Mouse (Mus musculus) embryonic stem cell, embryonic (primary cell): ENCODE measurements around the gene Coa3.

Source experiments
- CTCF ChIA-PET, 4 experiments: fragments of 300-600 bp in 2 of 4; fragments of 350-600 bp in 2 of 4; sonication (Branson Sonifier 250); formaldehyde crosslinking; loops; one replicate each; lab custom pipeline; 2022; ENCODE audit warnings: inconsistent platforms in 2 of 4; lab: Charles Lee
- POLR2A ChIA-PET, 4 experiments: fragments of 300-600 bp in 2 of 4; fragments of 350-600 bp in 2 of 4; sonication (Branson Sonifier 250); formaldehyde crosslinking; loops; one replicate each; lab custom pipeline; 2022; ENCODE audit warnings: antibody characterized with exemption in 4 of 4, inconsistent platforms in 1 of 4; lab: Charles Lee

Gene Coa3

DNA sequence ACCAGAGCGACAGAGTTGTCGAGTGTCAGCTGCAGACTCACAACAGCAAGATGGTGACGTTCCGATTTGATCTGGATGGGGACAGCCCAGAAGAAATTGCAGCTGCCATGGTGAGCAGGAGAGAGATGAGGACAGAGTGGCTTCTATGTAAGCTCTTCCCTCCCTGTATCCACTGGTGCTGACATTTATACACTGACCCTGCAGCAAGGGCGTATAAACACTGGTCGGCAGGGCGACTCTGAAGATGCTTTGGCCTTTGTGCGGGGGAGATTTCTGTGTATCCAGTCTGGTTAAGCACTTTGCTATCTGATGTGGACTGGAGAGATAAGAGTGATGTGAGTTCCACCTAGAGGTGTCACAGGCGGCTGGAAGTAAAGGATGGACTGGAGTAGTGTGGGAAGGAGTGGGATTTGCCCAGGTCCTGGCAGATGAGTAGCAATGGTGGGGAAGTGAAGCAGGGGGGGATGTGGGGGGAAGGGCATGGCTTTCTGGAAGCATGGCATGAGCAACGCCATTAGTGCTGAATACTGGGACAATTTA is 9.3 kb downstream of the Coa3 start:
- ChIA-PET POLR2A (interaction anchor here in 3 of 4 experiments (0.6 to 2.4 kb wide), 8 partner anchors 9 to 172 kb away, joined by 3 to 19 read pairs (median 4); partner anchors contain the start of genes Cntd1 (in 2 of the 3), Coa3 (in 2 of the 3), Wnk4 (in 2 of the 3) and Rpl27 (in 1 of the 3)), CTCF (interaction anchor here in 2 of 4 experiments (0.9 to 1.8 kb wide), 3 partner anchors 32 to 212 kb away, joined by 3 to 6 read pairs (median 5); partner anchors contain the start of gene Becn1 (in 1 of the 2))

DNA sequence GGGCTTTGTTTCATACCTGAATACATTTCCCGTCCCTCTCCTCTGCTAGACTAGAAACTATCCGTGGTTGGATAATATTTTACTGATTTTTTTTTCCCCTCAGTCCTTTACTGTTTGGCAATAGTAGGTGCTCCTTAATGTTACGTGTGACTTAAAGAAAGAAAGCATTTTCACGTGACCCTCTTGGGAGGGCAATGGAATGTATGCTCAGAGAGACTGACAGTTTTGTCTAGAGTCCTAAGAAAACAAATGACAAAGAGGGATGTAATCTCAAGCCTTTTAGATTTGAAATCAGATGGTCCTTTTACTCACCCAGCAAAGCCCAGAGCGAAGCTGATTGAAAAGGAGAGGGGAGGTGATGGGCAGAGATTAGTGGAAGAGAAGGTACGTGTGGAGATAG is 13.0 kb downstream of the Coa3 start:
- ChIA-PET POLR2A (interaction anchor here in 2 of 4 experiments (1.1 to 1.5 kb wide), 3 partner anchors 12 to 36 kb away, joined by 3 to 4 read pairs (median 3); partner anchors contain the start of genes Becn1 (in 1 of the 2), Cntd1 (in 1 of the 2) and Coa3 (in 1 of the 2)), CTCF (interaction anchor here in 1 of 4 experiments (0.8 kb wide), 1 partner anchor 20 kb away, joined by 3 read pairs; the partner anchor contains the start of gene Ramp2)

DNA sequence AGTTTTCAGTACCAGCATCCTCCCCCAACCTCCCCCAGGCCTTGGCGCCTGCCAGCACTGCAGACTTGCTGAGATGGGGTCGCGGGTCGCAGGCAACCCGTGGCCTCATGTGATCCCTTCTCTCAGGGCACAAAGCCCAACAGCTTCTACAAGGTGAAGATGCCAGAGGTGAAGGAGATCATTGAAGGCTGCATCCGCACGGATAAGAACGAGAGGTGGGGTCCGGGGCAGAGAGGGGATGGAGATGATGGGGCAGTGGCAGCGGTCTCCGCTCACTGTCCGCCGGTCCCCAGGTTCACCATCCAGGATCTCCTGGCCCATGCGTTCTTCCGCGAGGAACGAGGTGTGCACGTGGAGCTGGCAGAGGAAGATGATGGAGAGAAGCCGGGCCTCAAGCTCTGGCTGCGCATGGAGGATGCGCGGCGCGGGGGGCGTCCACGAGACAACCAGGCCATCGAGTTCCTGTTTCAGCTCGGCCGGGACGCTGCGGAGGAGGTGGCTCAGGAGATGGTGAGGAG is 13.9 kb downstream of the Coa3 start:
- CTCF ChIA-PET: no interaction called here
- POLR2A ChIA-PET: interaction anchor here in 2 of 4 experiments (0.8 to 1.2 kb wide), 3 partner anchors 9 to 14 kb away, joined by 3 read pairs; partner anchors contain the start of genes Cntd1 (in 1 of the 2) and Coa3 (in 1 of the 2)

DNA sequence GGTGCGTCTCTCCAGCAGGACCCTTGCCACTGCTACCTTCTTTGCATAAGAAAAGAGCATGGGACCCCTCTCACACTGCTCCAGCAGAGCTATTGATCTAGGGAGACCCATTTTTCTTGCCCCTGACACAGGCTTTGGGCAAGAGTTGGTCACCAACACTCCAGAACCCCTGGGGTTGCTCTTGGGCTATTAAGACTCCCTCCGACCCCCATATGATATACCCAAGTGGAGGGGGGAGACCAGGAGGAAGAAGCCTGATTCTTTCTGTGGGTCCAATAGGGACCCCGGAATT is 15.0 kb downstream of the Coa3 start:
- POLR2A ChIA-PET: interaction anchor here in 1 of 4 experiments (1.2 kb wide), 1 partner anchor 10 kb away, joined by 3 read pairs; no protein-coding TSS in a partner anchor

DNA sequence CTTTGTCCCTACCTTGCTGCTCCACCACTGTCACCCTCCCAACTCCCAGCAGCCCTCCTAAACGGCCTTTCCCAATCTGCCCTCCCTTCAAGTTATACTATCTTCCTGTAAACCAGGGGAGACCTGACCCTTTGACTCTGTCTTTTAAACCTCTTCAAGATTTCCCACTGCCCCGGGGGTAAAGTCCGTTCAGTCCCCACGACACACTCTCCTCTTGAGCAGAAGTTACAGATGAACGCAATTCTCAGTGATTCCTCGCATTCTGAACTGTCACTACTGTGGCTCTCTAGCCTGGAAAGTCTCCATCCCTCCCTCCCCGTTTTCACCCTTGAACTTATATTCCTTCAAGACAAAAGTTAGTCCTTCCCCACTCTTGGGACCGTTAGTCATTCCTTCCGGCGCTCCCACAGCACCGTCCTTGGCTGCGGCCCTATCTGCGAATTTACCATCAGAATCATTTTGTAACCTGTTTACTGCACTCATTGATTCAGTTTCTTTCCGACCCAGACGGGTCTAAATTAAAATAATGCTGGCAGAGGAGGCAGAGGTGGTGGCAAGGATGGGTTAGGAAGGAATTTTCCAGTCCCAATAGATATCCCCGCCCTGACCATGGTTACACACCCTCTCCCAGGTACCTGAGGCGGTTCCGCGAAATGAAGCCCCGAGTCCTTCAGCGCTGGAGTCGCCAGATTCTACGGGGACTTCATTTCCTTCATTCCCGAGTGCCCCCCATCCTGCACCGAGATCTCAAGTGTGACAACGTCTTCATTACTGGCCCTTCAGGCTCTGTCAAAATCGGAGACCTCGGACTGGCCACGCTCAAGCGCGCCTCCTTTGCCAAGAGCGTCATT is 15.6 kb downstream of the Coa3 start:
- POLR2A ChIA-PET: no interaction called here
- CTCF ChIA-PET: interaction anchor here in 1 of 4 experiments (0.7 kb wide), 1 partner anchor 82 kb away, joined by 6 read pairs; no protein-coding TSS in a partner anchor

More for the DNA sequence above, 15.0 kb downstream of the Coa3 start:
- CTCF ChIA-PET: no interaction called here

DNA sequence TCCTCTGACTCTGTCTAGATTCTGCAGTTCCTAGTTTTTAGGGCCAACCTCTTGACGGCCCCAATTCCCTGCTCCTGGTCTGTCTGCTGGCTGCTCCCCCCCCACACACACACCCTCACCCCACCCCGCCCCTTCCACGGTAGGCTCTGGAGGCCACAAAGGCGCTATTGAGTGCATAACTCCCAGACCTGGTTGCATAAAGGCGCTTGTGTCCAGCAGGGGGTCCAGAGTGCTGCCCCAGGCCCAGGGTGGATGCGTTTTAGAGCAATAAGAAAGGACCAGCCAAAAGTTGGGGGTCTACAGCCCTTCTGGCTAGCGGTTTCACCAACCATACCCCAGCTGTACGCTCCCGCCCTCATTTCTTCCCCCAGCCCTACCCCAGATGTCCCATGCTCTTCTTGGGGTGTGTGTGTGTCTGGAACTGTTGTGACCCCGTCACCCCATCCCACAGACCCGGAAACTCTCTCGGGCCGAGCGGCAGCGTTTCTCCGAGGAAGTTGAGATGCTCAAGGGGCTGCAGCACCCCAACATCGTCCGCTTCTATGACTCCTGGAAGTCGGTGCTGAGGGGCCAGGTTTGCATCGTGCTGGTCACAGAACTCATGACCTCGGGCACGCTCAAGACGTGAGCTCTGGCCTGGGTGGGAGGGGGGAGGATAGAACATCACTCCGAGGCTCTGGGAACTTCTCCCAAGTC is 16.5 kb downstream of the Coa3 start:
- ChIA-PET POLR2A (interaction anchor here in 3 of 4 experiments (0.6 to 5.6 kb wide), 15 partner anchors 8 to 907 kb away, joined by 3 to 45 read pairs (median 5); partner anchors contain the start of genes Cntd1 (in 2 of the 3), Coa3 (in 2 of the 3), Rpl27 (in 2 of the 3) and Vps25 (in 2 of the 3)), CTCF (interaction anchor here in 2 of 4 experiments (0.7 to 1.3 kb wide), 2 partner anchors 81 to 86 kb away, joined by 3 to 6 read pairs; no protein-coding TSS in a partner anchor)

DNA sequence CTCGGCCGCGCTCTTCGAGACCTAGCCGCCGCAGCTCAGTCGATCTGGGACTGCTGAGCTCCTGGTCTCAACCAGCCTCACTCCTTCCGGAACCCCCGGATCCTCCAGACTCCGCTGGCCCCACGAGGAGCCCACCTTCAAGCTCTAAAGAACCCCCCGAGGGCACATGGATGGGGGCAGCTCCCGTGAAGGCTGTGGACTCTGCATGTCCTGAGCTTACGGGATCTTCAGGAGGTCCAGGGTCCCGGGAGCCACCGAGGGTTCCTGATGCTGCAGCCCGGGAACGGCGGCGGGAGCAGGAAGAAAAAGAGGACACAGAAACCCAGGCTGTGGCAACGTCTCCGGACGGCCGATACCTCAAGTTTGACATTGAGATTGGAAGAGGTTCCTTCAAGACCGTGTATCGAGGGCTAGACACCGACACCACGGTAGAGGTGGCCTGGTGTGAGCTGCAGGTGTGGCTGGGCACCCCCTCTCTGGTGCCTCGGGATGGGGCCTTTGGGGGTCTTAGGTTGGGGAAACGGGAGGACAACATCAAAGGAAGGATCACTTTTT is 18.0 kb downstream of the Coa3 start:
- CTCF ChIA-PET: interaction anchor here (0.6 to 2.4 kb wide), 13 partner anchors 11 to 203 kb away, joined by 3 to 19 read pairs (median 4); partner anchors contain the start of genes Becn1 (in 3 of the 4), Psmc3ip (in 1 of the 4), Ramp2 (in 1 of the 4) and Rpl27 (in 1 of the 4)
- POLR2A ChIA-PET: interaction anchor here in 3 of 4 experiments (0.6 to 5.6 kb wide), 40 partner anchors 8 to 941 kb away, joined by 3 to 45 read pairs (median 5); partner anchors contain the start of genes Cntd1 (in 3 of the 3), Coa3 (in 3 of the 3), Becn1 (in 2 of the 3) and Gm27029 (in 2 of the 3)

DNA sequence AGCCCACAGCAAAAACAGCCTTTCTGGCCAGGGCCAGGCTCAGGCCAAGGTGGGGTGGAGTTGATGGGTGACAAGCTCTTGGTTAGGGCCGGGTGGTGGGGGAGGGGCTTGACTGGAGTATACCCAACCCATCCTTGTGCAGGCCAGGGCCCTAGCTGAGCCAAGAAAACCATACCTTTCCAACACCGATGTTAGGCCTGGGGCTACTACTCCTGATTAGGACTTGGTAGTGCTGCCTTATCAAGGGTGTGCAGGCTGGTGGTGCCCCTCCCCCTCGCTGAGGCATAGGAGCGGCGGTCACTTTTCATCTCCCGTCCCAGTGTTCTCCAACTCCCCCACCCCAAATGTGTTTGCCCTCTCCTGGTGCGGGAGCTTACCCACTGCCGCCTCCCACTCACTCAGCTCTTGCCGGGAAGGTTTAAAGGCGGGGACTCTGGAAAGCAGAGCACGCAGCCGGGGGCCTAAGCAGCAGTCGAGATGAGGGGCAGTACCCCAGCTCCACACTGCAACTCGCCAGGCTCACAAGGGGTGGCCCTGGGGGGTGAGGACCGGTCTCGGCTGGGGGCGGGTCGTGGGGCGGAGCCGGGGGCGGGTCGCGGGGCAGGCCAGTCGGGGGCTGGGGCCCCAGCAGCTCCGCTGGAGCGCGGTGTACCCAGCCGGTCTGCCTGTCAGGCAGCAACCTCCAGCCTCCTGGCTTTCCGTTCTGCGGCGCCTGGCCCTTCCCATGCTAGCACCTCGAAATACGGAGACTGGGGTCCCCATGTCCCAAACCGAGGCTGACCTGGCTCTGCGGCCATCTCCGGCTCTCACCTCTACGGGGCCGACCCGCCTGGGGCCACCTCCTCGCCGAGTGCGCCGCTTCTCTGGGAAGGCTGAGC is 18.7 kb downstream of the Coa3 start, which contains the start of gene Wnk4:
Gene Wnk4, plus strand, starts transcription at position 620 of the 878 bp plus-strand sequence.
- POLR2A ChIA-PET: interaction anchor here (0.5 to 5.6 kb wide), 62 partner anchors 7 to 1344 kb away, joined by 3 to 45 read pairs (median 4); partner anchors contain the start of genes Becn1 (in 3 of the 4), Cntd1 (in 3 of the 4), Coa3 (in 3 of the 4) and Rpl27 (in 3 of the 4)
- CTCF ChIA-PET: interaction anchor here (0.6 to 2.4 kb wide), 23 partner anchors 8 to 682 kb away, joined by 3 to 19 read pairs (median 3); partner anchors contain the start of genes Becn1 (in 3 of the 4), Cntd1 (in 1 of the 4), Coa3 (in 1 of the 4) and Psmc3ip (in 1 of the 4)

DNA sequence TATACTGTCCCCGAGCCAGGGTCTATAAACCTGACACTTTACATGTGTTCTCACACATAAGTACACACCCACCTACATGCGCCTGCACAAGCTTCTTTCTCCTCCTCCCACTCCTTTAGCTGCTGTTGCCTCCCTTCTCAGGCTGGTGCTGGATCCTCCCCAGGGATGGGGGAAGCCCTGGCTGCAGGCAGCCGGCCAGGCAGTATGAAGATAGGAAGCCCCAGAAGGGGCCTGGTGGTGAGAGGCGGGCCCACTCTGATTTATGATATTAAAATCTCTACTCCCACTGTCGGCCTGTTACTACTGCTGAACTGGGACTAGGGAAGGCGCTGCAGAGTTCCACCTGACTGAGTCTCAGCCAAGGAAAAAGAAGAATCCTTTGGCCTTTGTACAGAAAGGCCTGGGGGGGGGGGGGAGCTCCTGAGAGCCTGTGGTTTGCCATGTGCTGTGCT is 19.6 kb downstream of the Coa3 start:
- POLR2A ChIA-PET: interaction anchor here in 3 of 4 experiments (0.6 to 5.6 kb wide), 31 partner anchors 8 to 1026 kb away, joined by 3 to 45 read pairs (median 5); partner anchors contain the start of genes Cntd1 (in 3 of the 3), Coa3 (in 3 of the 3), Becn1 (in 2 of the 3) and Gm27029 (in 2 of the 3)
- CTCF ChIA-PET: interaction anchor here in 3 of 4 experiments (0.6 to 2.4 kb wide), 13 partner anchors 8 to 682 kb away, joined by 3 to 19 read pairs (median 4); partner anchors contain the start of genes Becn1 (in 1 of the 3), Cntd1 (in 1 of the 3) and Coa3 (in 1 of the 3)

DNA sequence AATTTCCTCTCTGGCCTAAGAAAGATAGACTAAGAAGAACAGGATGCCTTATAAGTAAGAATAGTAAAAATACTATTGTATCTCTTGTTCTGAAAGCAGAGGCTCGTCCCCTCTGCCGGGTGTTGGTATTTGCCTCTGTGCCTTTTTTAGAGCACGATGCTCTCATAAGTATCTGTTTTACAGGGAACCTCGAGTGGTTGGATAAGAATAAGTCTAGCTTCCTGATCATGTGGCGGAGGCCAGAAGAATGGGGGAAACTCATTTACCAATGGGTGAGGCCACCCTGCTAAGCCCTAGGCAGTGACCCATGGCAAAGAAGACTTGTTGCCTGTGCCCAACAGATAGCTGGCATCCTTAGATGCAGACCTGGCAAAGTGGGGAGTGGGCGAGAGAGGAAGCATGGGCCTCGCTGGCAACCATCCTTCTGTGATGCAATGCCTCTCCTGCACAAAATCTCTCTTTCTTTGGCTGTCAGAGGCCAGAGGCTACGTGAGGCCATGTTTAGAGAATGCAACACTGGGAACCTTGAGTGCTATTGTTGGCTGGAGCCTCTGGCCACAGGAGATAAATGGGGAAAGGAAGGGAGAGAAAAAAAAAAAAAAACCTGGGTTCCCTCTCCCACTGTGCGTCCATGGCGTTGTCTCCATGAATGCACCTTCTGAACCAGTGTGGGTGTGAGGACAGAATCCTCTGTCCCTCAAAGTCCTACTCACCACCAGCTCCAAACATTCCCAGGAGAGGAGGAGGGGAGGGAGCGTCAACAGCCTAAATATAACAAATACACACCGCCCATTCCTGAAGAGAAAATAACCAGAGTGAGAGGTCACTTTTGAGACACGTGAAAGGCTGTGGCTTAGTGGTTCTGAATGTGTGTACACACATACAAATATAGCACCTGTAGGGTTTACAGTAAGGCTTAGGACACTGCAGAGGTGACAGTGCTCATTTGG is 22.8 kb downstream of the Coa3 start:
- ChIA-PET POLR2A (interaction anchor here in 1 of 4 experiments (0.8 kb wide), 1 partner anchor 755 kb away, joined by 3 read pairs; no protein-coding TSS in a partner anchor), CTCF (interaction anchor here in 2 of 4 experiments (0.7 to 1.2 kb wide), 3 partner anchors 46 to 79 kb away, joined by 3 to 4 read pairs (median 3); partner anchors contain the start of gene Becn1 (in 1 of the 2))

DNA sequence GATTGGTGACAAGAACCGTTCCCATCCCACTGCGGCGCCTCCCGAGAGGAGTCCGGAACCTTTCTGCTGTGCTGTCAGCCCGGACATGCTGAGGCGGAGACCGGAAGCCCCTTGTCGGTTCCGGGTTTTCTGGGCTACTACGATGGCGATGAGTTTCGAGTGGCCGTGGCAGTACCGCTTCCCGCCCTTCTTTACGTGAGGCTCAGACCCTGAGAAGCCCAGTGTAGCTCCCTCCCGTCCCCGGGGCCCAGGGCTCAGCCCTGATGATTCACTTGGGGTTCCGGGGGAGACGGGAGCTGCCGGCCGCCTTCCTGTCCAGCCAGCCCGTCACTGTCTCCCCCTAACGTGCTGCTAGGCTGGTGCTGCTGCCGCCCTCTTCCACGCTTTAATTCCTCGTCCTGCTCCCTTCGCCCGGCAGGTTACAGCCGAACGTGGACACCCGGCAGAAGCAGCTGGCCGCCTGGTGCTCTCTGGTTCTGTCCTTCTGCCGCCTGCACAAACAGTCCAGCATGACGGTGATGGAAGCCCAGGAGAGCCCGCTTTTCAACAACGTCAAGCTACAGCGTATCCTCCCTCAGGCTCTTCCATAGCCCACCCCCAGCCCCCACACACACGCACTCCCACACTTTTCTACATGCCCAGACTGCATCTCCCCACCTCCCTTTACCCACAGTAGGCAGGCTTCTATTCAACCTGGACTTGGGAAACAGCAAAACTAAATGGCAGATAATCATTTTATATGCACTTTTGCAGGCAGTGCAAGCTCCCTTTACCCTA is 25.1 kb downstream of the Coa3 start, which contains the start of gene Vps25:
Gene Vps25, plus strand, starts transcription at position 95 of the 777 bp plus-strand sequence.
- CTCF ChIA-PET: interaction anchor here in 3 of 4 experiments (0.6 to 2.8 kb wide), 6 partner anchors 48 to 950 kb away, joined by 3 to 11 read pairs (median 4); partner anchors contain the start of gene Becn1 (in 2 of the 3)

DNA sequence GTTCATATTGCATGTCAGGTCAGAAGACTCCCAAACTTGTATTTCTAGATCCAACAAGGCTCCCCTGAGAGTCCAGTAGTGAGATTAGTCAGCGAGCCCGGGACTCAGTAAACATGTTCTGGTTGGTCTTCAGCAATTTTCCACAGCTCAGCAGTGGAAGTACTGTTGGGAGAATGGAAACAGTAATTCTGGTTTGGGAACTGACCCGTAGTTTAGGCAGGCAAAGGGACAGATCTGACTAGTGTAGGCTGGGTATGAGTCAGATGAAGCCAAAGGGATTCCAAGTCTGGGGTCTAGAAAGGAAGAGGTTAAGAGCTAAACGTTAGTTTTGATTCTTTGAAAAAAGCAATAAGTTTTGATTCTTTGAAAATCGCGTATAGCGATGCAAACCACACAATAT is 26.0 kb downstream of the Coa3 start:
- ChIA-PET CTCF (interaction anchor here (0.6 to 2.8 kb wide), 9 partner anchors 44 to 173 kb away, joined by 3 to 11 read pairs (median 3); partner anchors contain the start of gene Becn1 (in 3 of the 4)), POLR2A (interaction anchor here in 3 of 4 experiments (0.6 to 2.8 kb wide), 29 partner anchors 8 to 636 kb away, joined by 3 to 14 read pairs (median 4); partner anchors contain the start of genes Cntd1 (in 3 of the 3), Coa3 (in 3 of the 3), Becn1 (in 2 of the 3) and Rpl27 (in 2 of the 3))

More for the DNA sequence above, 25.1 kb downstream of the Coa3 start, which contains the start of gene Vps25:
- POLR2A ChIA-PET: interaction anchor here in 3 of 4 experiments (0.8 to 2.8 kb wide), 19 partner anchors 7 to 188 kb away, joined by 3 to 14 read pairs (median 5); partner anchors contain the start of genes Cntd1 (in 3 of the 3), Coa3 (in 3 of the 3), Becn1 (in 2 of the 3) and Plekhh3 (in 1 of the 3)

DNA sequence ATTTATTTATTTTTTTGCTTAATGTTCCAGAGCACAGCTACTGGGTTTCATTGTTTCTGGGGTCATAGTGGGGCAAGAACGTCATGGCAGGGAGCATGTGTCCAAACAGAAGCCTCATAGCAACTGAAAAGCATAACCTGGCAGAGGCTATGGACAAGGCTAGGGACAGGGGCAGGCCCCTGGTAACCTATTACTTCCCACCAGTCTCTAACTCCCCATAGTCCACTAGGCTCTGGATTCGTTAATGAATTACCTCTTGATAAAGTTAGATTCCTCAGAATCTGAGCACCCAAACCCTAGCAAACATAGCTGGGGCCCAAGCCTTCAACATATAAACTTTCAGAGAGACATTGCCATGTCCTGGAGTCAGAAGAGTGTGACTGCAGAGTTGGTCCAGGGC is 27.9 kb downstream of the Coa3 start:
- ChIA-PET CTCF (interaction anchor here in 2 of 4 experiments (1.1 kb wide), 2 partner anchors 9 to 119 kb away, joined by 3 to 4 read pairs; no protein-coding TSS in a partner anchor), POLR2A (interaction anchor here in 2 of 4 experiments (0.9 to 1.8 kb wide), 2 partner anchors 9 to 28 kb away, joined by 4 to 6 read pairs; partner anchors contain the start of genes Cntd1 (in 1 of the 2), Coa3 (in 1 of the 2) and Wnk4 (in 1 of the 2))
